Mouse (Mus musculus) lung, adult 18-20 months (tissue): ENCODE measurements around the gene Itgal.
"Not testable (repeated sequence)": the region's sequence is repeated elsewhere in the genome, so short reads cannot be mapped to it uniquely, and the experiment has no call there.

Experiments used
- DNase-seq, 2 experiments: peaks; one replicate each; pipeline ENCODE4 v3.0.0; 2022; ENCODE audit warnings: mixed read lengths in 2 of 2

Itgal gene

GRCm38 (mm10) chr7:127296098-127296497 lies at the start of gene Itgal:
Gene Itgal, plus strand, starts transcription at chr7:127296260.
- peak; percentile 48 to 49 for DNase-seq

- not testable (repeated sequence) for DNase-seq
Measured at GRCm38 (mm10) chr7:127250511-127250910, 45.5 kb upstream of the Itgal start.

DNA sequence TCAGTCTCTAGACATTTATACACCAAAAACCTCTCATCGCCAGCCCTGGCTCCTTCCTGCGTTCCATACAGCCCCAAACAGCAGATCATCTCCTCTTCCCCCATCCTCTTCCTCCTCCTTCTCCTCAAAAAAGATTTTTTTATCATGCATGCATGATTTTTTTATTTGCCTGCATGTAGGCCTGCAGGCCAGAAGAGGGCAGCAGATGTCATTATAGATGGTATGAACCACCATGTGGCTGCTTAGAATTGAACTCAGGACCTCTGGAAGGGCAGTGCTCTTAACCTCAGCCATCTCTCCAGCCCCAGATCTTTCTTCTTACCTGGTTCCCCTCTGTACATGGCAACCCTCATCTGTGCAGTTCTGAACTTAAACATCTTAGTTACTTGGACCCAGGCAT lies 43.6 kb upstream of the Itgal start:
- DNase-seq: no peak

DNA sequence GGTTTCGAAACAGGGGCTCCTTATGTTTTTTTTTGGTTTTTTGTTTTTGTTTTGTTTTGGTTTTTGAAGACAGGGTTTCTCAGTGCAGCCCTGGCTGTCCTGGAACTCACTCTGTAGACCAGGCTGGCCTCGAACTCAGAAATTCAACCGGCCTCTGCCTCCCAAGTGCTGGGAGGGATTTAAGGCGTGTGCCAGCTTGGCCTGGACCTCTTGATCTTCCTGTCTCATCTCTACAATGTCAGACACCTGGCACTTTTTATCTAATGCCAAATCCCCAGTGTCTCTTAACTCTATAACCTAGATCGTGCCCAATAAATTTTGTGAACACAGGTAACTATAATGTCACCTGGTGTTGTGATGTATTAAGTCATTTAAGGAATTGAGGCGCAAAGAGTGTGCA lies 42.7 kb upstream of the Itgal start:
- DNase-seq: no peak

GRCm38 (mm10) chr7:127253821-127254769 lies 42.0 kb upstream of the Itgal start:
- DNase-seq: peak; percentile 94 to 95

DNA sequence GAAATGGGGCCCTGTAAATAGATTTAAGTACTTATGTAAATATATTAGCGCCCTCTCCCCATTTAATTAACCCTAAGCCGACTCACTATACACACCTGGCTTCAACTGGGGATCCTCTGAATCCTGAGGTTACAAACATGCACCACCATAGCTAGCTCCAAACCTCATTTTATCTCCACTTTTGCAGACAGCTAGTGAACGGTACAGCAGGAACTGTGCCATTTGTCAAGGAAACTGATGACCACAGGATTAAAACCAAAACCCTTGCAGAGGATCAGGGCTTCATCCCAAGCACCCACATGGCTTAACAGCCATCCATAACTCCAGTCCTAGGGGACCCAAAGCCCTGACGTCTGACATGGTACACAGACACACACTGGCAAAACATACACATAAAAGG lies 41.1 kb upstream of the Itgal start:
- DNase-seq: no peak

DNA sequence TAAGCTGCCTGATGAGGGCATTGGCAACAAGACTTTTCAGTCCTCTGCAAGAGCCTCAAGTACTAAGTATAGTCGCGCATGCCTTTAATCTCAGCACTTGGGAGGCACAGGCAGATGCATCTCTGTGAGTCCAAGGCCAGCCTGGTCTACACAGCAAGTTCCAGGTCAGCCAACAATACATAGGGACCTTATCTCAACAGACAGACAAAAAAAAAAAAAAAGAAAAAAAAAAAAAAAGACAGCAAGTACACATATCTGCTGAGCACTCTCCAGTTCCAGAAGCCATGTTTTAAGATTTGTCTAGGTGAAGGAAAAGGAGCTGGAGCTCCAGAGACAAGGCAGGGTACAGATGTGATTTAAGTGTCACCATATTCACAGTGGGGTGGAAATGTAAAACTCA lies 40.1 kb upstream of the Itgal start:
- no peak for DNase-seq

DNA sequence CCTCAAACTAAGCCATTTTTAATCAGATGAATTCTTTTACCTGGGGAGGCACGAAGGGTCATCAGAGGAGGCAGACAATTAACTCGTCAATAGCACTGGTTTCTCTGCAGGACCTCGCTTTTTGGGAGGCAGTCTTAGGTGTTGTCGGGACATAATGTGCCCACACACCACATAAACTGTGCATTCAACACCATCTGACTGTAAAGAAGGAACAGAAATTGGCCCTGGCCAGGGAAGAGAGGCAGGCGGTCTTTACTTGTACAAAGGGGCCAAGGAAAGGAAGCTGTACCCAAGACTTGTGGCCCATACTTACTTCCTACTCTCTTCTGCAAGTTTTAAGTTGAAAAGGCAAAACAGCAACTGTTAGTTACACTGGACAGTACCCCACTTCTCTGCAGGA lies 39.5 kb upstream of the Itgal start:
- no peak for DNase-seq

DNA sequence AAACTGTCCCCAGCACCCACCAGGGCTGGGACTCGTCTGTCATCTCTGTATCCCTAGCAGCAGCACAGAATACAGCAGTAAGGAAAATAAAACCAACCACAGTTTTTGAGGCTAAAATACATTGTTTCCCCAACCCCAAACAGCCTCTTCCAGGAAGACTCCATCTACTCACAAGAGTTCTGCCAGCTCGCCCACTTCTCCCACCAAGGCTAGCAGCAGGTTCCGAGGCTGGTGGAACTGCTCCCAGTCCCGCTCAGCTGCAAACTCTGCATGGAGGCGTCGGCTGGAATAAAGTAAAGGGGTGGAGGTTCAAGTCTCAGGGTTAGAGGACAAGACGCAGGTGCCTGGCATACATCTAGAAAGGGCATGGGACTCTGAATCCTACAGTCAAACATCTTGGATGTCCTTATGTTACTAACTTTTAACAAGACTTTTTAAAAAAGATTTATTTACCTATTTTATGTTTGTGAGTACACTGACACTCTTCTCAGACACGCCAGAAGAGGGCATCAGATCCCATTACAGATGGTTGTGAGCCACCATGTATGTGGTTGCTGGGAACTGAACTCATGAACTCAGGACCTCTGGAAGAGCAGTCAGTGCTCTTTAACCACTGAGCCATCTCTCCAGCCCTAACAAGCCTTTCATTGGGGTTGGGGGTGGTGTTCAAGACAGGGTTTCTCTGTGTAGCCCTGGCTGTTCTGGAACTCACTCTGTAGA lies 36.7 kb upstream of the Itgal start:
- DNase-seq: no peak

DNA sequence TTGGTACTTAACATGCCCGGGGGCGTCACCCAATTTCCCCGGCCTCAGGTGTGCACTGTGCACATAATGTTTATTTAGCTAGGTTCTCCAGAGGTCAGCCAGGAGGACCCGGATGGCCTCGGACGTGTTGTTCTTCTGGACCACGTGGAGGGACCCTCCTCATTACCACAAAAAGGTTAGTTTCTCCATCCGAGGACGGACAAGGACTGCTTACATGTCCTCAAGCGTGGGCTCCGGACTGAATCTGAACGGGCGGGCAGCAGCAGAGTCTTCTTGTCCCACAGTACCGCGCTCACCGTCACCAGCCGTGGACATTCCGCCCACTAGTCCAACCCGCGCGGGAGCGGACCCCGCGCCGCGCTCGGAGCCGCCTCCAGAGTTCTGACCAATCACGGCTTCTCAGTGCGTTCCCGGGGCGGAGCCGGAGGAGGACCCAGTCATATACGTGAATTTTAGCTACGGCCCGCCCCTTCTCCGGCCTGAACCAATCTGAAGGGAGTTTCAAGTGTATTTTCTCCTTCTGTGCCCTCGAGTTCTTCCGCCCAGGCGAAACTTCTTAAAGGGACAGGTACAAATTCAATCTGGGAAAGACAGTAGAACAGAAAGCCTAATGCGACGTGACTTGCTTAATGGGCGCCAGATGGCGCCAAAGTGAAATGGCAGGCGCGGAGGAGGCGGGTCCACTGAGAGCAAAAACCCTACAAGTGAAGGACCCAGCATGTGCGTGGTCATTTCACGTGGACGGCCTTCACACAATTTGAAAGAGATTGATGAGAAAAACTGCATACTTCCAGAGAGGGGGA lies 35.5 kb upstream of the Itgal start, which contains the start of gene Dctpp1:
Gene Dctpp1 (minus strand): TSS at position 401 of the 803 bp plus-strand sequence.
- peak; percentile 99 for DNase-seq

- DNase-seq: no peak
Measured at GRCm38 (mm10) chr7:127262218-127262961, 33.7 kb upstream of the Itgal start.

GRCm38 (mm10) chr7:127263526-127263925 lies 32.5 kb upstream of the Itgal start:
- no peak for DNase-seq

DNA sequence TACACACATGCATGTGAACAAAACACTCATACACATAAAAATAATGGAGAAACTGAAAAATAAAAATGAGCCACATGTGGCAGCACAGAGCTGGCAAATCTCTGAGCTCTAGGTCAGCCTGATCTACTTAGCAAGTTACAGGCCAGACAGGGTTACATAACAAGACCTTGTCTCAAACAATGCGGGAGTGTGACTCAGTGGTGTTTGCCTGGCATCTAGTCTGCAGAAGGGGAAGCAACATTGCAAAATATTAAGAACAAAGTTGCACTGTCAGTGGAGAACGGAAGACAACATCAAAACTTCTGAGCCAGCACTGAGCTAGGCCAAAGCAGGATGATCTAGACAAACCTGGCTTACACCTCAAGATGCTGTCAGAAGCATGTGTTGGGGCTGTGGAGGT lies 25.8 kb upstream of the Itgal start:
- DNase-seq: no peak

DNA sequence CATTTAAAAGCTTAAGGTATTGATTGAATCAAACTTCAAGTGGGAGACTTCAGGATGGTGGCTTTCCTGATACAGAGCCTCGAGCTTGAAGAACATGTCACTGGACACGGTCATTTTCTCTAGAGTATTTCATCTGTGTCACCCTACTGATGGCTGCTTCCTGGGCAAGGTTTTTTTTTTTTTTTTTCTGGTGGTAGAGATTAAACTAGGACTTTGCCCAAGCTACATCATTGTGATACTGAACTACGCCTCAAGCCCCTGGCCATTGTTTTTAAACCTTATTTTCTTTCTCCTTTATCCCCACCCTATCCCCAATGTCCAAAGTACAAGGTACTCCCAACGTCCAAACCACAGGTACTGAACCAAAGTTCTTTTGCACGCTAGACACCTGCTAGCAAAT lies 25.4 kb upstream of the Itgal start:
- no peak for DNase-seq

DNA sequence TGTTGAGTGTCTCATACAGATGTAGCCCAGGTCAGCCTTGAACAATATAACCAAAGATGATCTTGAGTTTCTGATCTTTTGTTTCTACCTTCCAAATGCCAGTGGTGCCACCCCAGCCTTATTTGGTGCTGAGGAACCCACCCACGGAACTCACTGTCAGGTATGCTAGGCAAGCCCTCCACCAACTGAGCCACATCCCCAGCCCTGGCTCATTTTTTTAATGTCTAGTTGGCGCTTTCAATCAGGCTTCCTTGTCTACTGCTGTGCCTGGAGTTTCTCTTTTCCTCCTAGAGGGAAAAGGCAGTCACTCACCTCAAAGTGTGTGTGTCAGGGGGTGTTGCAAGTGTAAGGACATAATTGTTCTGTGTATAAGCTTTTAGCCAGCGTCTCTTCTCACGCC lies 25.0 kb upstream of the Itgal start:
- DNase-seq: no peak

DNA sequence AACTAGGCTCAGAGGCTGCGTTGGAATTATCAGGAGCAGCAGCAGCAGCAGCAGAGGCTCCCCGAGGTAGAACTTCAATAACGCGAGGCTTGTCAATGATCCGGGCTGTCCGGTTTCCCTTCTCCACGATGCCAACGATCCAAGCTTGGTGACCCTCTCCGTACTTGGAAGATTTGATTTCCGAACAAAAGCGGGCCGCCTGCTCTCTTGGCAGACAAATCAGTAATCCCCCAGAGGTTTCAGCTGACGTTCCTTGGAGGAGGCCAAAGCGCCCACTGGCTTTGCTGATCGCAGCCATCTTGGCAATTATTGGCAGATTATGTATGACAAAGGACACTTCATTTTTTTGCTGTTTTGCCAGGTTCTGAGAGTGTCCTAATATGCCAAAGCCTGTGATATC lies 23.5 kb upstream of the Itgal start:
- no peak for DNase-seq

- no peak for DNase-seq
Measured at GRCm38 (mm10) chr7:127273118-127273923, 22.7 kb upstream of the Itgal start.

GRCm38 (mm10) chr7:127273925-127274789 lies 21.9 kb upstream of the Itgal start, which contains the start of gene Sephs2:
Gene Sephs2, minus strand, starts transcription at chr7:127274055.
- DNase-seq: peak; percentile 96 to 97

DNA sequence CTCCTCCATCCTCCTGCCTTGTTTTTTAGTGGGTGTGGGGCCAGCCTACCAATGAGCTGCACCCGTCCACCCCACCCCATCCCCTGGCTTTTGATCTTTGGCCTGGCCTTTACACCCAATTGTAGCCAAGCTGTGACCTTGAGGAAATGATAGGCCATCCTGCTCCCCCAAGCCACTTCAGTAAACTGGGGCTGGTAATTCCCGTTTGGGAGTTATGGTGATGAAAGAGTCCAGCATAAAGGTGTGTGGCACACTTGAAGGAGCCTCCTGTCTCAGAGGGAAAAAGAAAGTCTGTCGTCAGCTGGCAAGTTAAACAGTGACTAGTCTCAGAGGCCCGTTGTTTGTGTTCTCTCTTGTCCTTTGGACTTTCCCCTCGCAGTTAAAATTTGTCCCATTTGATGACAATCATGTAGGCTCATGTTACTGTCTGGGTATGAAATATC lies 19.5 kb upstream of the Itgal start:
- DNase-seq: peak in 1 of 2 experiments; percentile 59

- DNase-seq: peak; percentile 50 to 55
Measured at GRCm38 (mm10) chr7:127278311-127278710, 17.7 kb upstream of the Itgal start.
